Mouse (Mus musculus) spleen, adult 12 weeks (tissue): ENCODE data around the gene Gatad2a.

Experiments used
- DNase-seq: peaks from one replicate; pipeline ENCODE4 v3.0.0; 2022; ENCODE audit warnings: low spot score

The Gatad2a gene

GRCm38 (mm10) chr8:69936050-69936794, 60.0 kb downstream of the Gatad2a start:
- DNase-seq: no peak

DNA sequence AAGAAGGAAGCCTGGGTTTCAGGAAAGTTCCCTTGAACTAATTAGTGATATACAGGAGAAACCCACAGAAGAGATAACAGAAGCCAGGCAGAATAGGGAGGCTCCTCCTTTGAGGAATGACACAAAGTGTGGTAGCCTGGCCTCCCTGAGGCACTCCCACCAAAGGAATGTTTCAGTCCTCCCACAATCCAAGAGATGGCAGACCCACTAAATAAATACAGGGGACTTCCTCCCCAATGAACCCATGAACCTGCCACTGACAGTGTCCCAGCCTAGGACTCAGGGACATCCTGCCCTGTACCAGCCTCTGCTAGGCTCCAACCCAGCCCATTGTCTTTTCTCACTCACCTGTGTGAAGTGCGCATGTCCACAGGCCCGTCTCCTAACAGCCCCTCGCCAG, 60.8 kb downstream of the Gatad2a start:
- no peak for DNase-seq

DNA sequence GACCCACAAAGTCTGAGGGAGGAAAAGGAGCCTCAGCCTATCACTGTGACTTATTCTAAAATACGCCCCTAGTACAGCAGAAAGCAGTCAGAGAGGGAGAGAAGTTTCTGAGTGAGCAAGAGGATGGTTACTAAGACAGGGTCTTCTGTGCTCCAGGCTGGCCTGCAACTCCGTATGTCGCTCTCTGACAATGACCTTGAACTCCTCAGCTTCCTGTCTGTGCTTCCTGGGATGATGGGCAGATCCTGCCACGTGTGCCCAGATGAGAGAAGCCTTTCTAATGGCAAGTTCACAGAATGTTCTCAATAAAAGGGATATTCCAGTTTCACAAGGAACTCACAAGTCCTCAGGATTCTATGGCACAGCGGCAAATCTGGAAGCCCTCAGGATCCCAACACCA, 61.6 kb downstream of the Gatad2a start:
- no peak for DNase-seq

GRCm38 (mm10) chr8:69933811-69934210, 62.4 kb downstream of the Gatad2a start:
- DNase-seq: no peak

GRCm38 (mm10) chr8:69926901-69927300, 69.3 kb downstream of the Gatad2a start:
- no peak for DNase-seq

GRCm38 (mm10) chr8:69923986-69924385, 72.2 kb downstream of the Gatad2a start:
- no peak for DNase-seq

DNA sequence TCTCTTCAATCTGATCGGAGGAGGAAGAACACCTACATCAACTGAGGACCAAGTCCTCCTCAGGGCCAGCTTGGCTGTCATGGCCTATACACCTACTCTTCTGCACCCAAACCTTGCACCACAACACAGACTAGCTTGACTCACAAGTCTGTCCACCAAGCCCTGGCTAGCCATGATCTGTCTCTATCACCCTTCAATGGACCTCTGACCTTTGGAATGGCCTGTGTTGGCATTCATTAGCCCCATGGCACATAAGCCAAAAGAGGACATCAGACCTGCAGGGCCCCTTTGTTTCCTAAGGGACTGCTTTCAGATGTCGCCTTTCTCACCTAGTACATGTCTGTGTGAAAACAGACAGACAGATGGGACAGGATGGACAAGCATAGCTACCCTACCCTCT, 75.0 kb downstream of the Gatad2a start:
- DNase-seq: no peak

DNA sequence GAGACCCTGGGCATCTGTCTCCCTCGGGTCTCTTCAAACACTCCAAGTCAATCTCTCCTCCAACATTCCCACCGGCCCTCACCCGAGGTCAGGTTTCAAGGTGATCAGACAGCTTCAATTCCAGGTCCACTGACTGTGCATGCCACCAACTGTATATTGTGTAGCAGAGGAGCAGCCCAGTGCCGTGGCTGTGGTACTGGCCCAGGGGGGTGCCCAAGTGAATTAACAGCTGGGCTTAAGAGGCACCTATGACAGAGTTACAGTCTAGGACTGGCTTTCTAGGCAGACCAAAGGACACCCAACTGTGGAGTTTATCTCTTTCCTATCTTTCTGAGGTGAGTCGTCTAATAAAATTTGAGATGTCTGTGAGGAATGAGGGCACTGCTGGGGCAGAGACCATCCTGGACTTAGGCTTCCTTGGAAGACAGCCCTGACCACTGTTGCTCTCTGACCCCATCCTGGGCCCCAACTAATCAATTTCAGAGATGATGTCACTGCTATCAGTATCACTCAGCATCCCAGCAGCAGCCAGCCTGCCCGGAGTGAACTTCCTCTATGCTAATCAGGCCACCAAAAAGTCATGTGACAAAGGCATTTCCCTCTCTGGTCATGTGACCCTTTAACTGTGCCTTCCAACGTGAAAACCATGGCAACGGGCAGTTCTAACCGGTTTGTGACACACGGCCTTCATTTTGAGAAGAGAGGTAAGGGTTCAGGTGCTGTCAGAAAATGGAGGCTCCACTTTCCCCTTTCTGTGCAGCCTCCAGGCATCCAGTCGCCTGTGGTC, 76.1 kb downstream of the Gatad2a start:
- peak; percentile 63 for DNase-seq

- peak; percentile 58 for DNase-seq
Measured at GRCm38 (mm10) chr8:69919010-69919409, 77.2 kb downstream of the Gatad2a start.

GRCm38 (mm10) chr8:69918506-69918905, 77.7 kb downstream of the Gatad2a start:
- DNase-seq: no peak

DNA sequence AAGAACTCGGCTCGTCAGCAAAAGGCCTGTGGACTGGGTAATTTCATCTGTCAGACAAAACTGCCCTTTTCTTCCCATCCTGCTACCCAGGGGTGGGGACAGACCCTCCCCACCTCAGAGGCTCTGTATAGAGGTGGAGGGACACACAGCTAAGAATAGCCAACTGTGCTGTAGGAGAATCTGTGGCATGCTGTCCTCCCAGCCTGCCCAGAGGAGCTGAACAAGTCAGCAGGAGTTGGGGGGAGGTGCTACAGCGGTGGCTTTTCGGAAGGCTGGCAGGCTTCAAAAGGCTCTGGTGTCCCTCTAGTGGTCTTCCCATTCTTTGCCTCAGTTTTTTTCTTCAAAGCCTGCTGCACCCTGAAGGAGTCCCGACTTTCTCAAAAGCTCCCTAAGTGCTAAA, 80.4 kb downstream of the Gatad2a start:
- DNase-seq: no peak

DNA sequence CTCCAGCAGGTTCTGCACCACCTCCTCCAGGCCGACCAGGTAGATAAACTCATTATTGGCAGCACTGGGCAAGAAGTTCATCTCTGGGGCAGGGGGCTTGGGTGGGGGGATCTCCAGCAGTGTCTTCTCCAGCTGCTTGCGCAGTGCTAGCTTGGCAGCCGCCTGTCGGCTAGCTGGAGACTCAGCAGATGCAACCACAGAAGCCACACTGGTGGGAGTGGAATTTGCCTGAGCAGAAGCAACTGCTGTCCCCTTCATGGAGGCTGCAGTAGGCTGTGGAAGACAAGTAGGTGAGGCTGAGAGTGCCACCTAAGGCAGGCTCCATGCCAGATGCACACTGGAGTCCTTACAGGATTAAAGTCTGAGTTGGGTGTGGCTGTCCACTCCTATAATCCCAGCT, 81.7 kb downstream of the Gatad2a start:
- DNase-seq: no peak

GRCm38 (mm10) chr8:69912478-69913074, 83.6 kb downstream of the Gatad2a start:
- DNase-seq: no peak

DNA sequence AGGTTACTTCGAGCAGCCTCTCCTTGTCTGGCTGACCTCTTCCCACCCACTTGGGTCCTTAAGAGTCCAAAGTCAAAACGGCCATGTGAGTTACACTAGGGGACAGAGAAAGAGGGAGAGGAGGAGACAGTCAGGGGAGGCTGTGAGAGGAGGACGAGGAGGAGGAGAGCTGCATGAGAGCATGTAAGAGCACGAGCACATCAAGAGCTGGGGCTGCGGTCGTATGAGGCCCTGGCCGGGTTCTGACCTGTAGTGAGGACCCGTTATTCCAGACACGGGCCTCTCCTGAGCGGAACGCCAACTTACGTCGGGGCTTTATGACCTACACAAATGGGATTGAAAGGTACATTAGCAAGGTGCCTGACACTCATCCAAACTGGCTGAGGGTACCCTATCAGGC, 84.3 kb downstream of the Gatad2a start:
- no peak for DNase-seq

DNA sequence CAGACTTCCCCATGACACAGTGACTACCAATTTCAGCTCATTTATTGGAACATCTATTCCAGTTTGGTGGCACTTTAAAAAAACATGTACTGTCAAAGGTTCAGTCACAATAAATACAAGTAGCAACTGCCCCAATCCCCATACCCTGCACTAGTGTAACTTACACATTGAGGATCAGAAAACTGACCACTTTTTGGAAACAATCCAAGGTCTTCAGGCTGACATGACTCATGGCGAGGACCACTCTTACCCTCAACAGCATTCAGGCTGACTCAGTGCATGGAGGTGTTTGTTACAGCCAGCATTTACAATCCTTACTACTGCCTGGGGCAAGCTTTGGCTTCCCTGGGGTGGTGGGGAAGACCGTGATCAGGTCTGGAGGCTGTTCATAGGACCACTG, 89.1 kb downstream of the Gatad2a start:
- no peak for DNase-seq

GRCm38 (mm10) chr8:69906260-69906659, 89.9 kb downstream of the Gatad2a start:
- DNase-seq: no peak

- DNase-seq: no peak
Measured at GRCm38 (mm10) chr8:69904096-69904495, 92.1 kb downstream of the Gatad2a start.

DNA sequence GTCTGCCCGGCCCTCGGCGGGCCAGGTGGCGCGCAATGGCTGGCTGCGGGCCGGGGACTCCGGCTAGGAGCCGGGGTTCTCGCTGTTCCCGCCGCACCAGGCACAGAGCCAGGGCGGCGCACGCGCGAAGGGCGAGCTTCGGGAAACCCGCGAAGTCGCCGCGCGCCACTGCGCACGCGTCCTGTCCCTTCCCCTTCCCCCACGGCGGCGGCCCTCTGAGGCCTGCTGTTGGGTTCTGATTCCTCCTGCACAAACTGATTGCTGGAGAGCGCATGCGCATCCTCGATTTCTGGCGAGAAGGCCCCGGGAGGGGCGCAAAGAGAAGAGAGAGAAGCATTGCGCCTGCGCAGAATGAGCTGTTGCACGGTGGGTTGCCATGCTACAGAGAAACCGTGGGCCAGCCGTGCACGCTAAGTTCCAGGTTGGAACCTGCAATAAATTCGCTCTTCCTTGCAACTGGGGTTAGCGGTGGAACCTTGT, 93.1 kb downstream of the Gatad2a start:
- peak; percentile 92 for DNase-seq

DNA sequence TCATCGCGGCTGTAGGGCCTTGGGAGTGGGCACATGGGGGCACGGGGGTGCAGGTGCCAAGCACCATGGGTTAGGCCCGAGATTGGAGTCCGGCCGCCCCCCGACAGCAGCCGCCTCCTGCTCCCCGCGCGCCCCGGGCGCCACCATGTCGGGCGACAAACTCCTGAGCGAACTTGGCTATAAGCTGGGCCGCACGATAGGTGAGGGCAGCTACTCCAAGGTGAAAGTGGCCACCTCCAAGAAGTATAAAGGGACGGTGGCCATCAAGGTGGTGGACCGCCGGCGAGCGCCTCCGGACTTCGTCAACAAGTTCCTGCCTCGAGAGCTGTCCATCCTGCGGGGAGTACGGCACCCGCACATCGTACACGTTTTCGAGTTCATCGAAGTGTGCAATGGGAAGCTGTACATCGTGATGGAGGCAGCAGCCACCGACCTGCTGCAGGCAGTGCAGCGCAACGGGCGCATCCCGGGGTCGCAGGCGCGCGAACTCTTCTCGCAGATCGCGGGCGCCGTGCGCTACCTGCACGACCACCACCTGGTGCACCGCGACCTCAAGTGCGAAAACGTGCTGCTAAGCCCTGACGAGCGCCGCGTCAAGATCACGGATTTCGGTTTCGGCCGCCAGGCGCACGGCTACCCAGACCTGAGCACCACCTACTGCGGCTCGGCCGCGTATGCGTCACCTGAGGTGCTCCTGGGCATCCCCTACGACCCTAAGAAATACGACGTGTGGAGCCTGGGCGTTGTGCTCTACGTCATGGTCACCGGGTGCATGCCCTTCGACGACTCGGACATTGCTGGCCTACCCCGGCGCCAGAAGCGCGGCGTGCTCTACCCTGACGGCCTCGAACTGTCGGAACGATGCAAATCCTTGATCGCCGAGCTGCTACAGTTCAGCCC, 93.8 kb downstream of the Gatad2a start, which contains the start of the genes Tssk6, Ndufa13 and Yjefn3:
Tssk6 (plus strand) TSS at position 22 of the 900 bp plus-strand sequence.
Ndufa13 (minus strand) TSS at position 396 of the 900 bp plus-strand sequence.
Yjefn3 (minus strand) TSS at position 550 of the 900 bp plus-strand sequence.
- DNase-seq: no peak

DNA sequence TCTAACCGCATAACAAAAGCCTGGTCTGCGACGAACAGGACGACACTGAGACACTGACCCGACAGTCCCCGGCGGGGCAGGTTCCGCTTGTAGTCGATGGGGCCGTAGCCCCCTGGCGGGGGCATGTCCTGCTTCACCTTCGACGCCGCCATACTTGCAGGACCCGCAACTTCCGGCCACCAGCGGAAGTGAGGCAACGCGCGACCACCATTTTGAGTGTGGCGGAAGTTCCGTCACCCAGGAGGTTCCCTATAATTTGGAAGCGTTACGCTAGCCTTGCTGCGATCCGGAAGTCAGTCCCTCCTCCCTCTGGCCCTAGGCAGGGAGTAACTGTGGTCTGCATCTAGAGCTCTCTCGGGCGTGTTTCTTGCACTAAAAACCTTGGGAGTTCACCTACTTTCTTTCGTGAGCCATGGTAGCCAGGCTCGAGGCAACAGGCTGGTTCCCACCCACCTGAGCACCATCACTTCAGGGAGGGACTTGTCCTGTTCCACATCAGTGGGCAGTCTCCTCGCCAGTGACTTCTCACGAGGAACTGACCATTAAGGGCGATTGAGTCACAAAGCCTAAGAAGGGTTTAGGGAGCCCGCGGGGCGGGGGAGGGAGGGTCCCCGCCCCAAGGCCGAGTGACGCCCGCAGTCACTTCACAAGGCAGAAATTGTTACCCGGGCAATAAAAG, 94.6 kb downstream of the Gatad2a start:
- DNase-seq: peak; percentile 96

GRCm38 (mm10) chr8:69900895-69901451, 95.2 kb downstream of the Gatad2a start:
- DNase-seq: no peak
